Mouse (Mus musculus): Measurements from ENCODE around the gene Akap13. TPM values are rescaled to one million over a fixed set of nuclear protein-coding genes. Genes with fewer than 3 reads are reported as not detected.
"Not testable (repeated sequence)": the region's sequence is repeated elsewhere in the genome, so short reads cannot be mapped to it uniquely, and the experiment has no call there.

Gene Akap13
- polyA plus RNA-seq, 1 experiment from 2014 or later: 31.2 TPM

DNA sequence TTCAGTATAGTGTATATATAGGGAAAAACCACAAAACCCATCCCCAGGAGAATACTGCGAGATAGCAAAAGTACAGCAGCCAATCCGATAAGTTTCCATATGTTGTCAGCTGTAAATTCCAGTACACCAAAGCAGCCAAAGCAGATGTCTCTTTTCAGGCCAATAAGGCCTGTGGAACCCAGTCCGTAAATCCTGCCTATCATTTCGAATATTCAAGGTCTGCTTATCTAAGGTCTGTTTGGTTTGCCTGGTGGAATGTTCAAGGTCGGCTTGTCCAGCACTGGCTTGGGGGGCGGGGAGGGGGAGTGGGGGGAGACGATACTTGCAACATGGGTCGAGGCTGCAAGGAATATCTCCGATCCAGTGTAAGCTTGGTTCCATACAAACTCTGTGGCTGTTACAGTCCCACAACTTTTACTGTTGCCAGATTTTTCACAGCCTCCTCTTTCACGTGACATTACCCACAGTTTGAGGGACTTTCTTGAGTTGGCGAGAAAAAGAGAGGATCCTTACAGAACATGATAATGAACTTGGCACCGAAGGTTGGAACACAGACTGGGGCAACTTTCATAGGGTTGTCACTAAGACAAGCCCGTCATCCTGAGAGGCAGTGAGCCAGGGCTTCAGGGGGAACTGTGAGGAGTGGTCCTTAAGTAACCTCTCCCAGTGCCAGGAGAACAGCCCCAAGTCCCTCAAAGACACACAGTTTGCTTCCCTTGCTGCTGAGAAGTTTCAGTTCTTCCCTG, 335.9 kb downstream of the Akap13 start:
- H3K4me3 ChIP-seq; DNase-seq (ENCODE audit: low spot score): not testable (repeated sequence)
- WGBS: 85% methylated on average over 13 of the region's 13 CpGs

GRCm38 (mm10) chr7:75793091-75793490, 337.8 kb downstream of the Akap13 start:
- WGBS: 72% methylated on average over 2 of the region's 2 CpGs
- Histone ChIP-seq H3K36me3 (no peaks in the 10 kb centered on the region), H3K4me3 (no peak overlapping the region), H3K27ac (no peak overlapping the region), H3K4me1 (peaks cover 15% of the 10 kb centered on the region), H3K27me3 (ENCODE audit: low read depth, poor library complexity, severe bottlenecking) (no peaks in the 10 kb centered on the region), H3K9me3 (replicated peaks) (no peaks in the 10 kb centered on the region)
- no peak for DNase-seq (ENCODE audit: low spot score)

More for the DNA sequence above, 335.9 kb downstream of the Akap13 start:
- peaks cover 17% of the 10 kb centered on the region for H3K4me1 ChIP-seq
- not testable (repeated sequence) for H3K27ac ChIP-seq; H3K36me3 ChIP-seq; H3K27me3 ChIP-seq (ENCODE audit: low read depth, poor library complexity, severe bottlenecking); H3K9me3 ChIP-seq (replicated peaks)

DNA sequence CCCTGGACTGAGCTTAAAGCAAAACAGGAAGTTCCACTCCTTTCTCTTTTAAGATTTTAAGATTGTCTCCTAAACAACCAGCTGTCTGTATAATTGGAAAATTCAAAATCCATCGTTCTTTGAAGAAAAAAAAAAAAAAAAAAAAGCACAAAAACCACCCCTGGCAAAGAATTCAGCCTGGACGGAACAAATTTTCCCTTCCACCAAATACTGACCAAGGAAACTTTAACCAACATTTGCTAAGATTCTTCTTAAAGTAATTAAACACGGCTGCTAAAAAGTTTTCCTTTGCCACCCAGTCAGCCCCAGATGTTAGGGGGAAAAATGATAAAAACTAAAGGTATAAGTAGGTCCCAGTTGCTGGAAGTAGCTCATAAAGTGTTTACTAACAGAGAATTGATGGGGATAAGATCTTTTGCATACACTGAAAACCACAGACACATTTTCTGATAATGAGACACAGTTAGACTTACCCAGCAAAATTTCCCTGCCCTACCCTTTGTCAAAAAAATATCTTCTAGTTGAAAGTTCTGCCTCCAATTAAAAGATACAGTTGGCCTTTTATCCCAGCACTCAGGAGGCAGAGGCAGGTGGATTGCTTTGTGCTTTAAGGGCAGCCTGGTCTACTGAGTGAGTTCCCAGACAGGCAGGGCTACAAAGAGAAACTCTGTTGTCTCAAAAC, 338.5 kb downstream of the Akap13 start:
- Histone ChIP-seq H3K36me3 (no peaks in the 10 kb centered on the region), H3K27ac (0 out of 2 replicates have a peak overlapping the region, but pooled peaks have one; percentile 3), H3K4me3 (no peak overlapping the region), H3K9me3 (replicated peaks) (no peaks in the 10 kb centered on the region), H3K27me3 (ENCODE audit: low read depth, poor library complexity, severe bottlenecking) (no peaks in the 10 kb centered on the region), H3K4me1 (peaks cover 15% of the 10 kb centered on the region)
- DNase-seq (ENCODE audit: low spot score): no peak
- 75% methylated on average over 3 of the region's 3 CpGs for WGBS

- no peak overlapping the region for H3K27ac ChIP-seq
- no peak for DNase-seq (ENCODE audit: low spot score)
- WGBS: 80% methylated on average over 8 of the region's 8 CpGs
- H3K9me3 ChIP-seq (replicated peaks): no peaks in the 10 kb centered on the region
- no peaks in the 10 kb centered on the region for H3K27me3 ChIP-seq (ENCODE audit: low read depth, poor library complexity, severe bottlenecking)
- peaks cover 15% of the 10 kb centered on the region for H3K4me1 ChIP-seq
- no peak overlapping the region for H3K4me3 ChIP-seq
- H3K36me3 ChIP-seq: no peaks in the 10 kb centered on the region
Measured at GRCm38 (mm10) chr7:75795106-75795505, 339.8 kb downstream of the Akap13 start.

DNA sequence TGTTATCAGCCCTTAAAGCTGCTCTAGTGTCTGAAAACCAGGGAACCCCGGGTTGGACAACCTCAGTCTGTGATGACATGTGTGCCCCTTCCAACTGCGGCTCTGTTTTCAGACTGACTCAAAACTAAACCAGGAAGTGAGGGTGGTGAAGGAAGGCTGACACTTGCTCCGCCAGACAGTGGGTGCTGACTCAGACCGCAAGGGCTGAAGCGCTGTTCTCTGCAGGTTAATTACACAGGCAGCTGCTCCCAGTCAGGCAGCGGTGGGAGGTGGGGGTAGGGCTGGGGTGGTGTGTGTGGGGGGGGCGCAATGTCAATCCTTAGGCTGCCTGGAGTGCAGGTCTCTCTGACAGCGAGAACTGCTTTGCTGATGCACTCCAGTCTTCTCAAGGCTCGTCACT, 341.1 kb downstream of the Akap13 start:
- H3K27ac ChIP-seq: 0 out of 2 replicates have a peak overlapping the region, but pooled peaks have one; percentile 20
- 29% methylated on average over 9 of the region's 9 CpGs for WGBS
- no peaks in the 10 kb centered on the region for H3K9me3 ChIP-seq (replicated peaks)
- DNase-seq (ENCODE audit: low spot score): no peak
- no peaks in the 10 kb centered on the region for H3K27me3 ChIP-seq (ENCODE audit: low read depth, poor library complexity, severe bottlenecking)
- no peaks in the 10 kb centered on the region for H3K36me3 ChIP-seq
- no peak overlapping the region for H3K4me3 ChIP-seq
- peaks cover 15% of the 10 kb centered on the region for H3K4me1 ChIP-seq

- no peaks in the 10 kb centered on the region for H3K27me3 ChIP-seq (ENCODE audit: low read depth, poor library complexity, severe bottlenecking)
- 77% methylated on average over 4 of the region's 4 CpGs for WGBS
- no peaks in the 10 kb centered on the region for H3K9me3 ChIP-seq (replicated peaks)
- no peak for DNase-seq (ENCODE audit: low spot score)
- peaks cover 10% of the 10 kb centered on the region for H3K4me1 ChIP-seq
- H3K27ac ChIP-seq: no peak overlapping the region
- no peak overlapping the region for H3K4me3 ChIP-seq
- no peaks in the 10 kb centered on the region for H3K36me3 ChIP-seq
Measured at GRCm38 (mm10) chr7:75800530-75800929, 345.2 kb downstream of the Akap13 start.

DNA sequence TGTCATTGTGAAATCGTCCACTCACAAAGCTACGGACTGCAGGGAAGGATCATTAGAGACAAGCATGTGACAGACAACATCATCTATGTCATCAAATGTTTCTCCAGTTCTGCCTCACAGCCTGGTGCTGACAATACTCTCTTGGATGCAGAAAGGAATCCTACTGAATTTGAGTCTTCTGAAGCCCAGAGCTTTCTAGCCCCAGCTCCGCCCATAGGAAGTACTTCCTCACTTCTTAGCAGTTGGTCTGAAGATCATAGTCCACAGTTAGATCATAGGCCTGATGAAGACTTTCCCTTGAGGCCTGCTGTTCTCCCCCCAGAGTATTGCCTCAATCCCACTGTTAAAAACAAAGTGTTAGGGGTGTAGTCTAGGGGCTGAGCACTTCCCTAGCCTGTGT, 345.7 kb downstream of the Akap13 start:
- Histone ChIP-seq H3K9me3 (replicated peaks) (no peaks in the 10 kb centered on the region), H3K27ac (no peak overlapping the region), H3K4me3 (no peak overlapping the region), H3K27me3 (ENCODE audit: low read depth, poor library complexity, severe bottlenecking) (no peaks in the 10 kb centered on the region), H3K4me1 (peaks cover 8% of the 10 kb centered on the region), H3K36me3 (no peaks in the 10 kb centered on the region)
- no peak for DNase-seq (ENCODE audit: low spot score)
- 97% methylated on average over 3 of the region's 3 CpGs for WGBS

DNA sequence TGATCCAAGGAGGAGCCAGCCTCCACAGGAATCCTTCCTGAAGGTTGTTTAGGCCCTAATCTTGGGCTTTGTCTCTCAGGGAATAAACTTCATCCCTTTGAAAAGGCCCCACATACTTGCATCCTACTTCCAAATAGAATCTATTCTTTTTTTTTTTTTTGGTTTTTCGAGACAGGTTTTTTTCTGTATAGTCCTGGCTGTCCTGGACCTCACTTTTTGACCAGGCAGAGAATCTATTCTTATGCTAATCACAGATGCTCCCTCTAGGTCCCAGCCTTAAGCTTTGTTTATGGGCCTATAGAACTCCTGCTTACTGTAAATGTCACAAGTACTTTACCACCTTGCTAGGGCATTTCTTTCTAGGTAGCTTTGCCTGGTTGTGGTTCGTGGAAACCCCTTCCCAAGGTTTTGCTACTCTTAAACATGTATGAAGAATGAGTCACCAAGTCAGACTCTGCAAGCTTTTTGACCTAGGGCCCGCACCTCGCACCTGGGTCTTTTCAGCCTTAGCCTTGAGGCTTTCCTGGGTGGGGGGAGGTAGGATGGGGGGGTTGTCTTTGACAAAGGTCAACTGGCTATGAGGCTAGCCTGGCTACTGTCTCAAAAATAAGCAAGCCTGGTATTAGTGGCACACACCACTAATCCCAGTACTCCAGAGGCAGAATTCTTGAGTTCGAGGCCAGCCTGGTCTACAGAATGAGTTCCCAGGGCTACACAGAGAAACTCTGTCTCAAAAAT, 346.5 kb downstream of the Akap13 start:
- 92% methylated on average over 5 of the region's 5 CpGs for WGBS
- H3K4me1 ChIP-seq: peaks cover 5% of the 10 kb centered on the region
- H3K4me3 ChIP-seq: no peak overlapping the region
- no peaks in the 10 kb centered on the region for H3K9me3 ChIP-seq (replicated peaks)
- DNase-seq (ENCODE audit: low spot score): no peak
- H3K27ac ChIP-seq: no peak overlapping the region
- H3K27me3 ChIP-seq (ENCODE audit: low read depth, poor library complexity, severe bottlenecking): no peaks in the 10 kb centered on the region
- H3K36me3 ChIP-seq: no peaks in the 10 kb centered on the region

- no peak overlapping the region for H3K27ac ChIP-seq
- H3K27me3 ChIP-seq (ENCODE audit: low read depth, poor library complexity, severe bottlenecking): no peaks in the 10 kb centered on the region
- no peak for DNase-seq (ENCODE audit: low spot score)
- H3K9me3 ChIP-seq (replicated peaks): no peaks in the 10 kb centered on the region
- H3K36me3 ChIP-seq: no peaks in the 10 kb centered on the region
- H3K4me1 ChIP-seq: peaks cover 11% of the 10 kb centered on the region
- no peak overlapping the region for H3K4me3 ChIP-seq
- WGBS: 74% methylated on average over 3 of the region's 3 CpGs
Measured at GRCm38 (mm10) chr7:75802887-75803286, 347.6 kb downstream of the Akap13 start.

Small RNAs within 50 kb of the gene (microRNA-seq; reads per million reads assigned to microRNA genes)
- gene Gm23251: not detected

Other genes starting within 250 kb of the Akap13 start
- 0.20 and 1.3 TPM in 2 replicates for gene Sv2b, start 146.3 kb upstream of the Akap13 start, polyA plus RNA-seq (2016; fragmentation: Nextera tagmentation; extraction: Ambion mirVana)